Mouse (Mus musculus): ENCODE measurements around the gene Nfyc. TPM values are rescaled to one million over a fixed set of nuclear protein-coding genes. Genes with fewer than 3 reads are reported as not detected.

The Nfyc gene
- total RNA-seq, 1 experiment, result 62.0 TPM

DNA sequence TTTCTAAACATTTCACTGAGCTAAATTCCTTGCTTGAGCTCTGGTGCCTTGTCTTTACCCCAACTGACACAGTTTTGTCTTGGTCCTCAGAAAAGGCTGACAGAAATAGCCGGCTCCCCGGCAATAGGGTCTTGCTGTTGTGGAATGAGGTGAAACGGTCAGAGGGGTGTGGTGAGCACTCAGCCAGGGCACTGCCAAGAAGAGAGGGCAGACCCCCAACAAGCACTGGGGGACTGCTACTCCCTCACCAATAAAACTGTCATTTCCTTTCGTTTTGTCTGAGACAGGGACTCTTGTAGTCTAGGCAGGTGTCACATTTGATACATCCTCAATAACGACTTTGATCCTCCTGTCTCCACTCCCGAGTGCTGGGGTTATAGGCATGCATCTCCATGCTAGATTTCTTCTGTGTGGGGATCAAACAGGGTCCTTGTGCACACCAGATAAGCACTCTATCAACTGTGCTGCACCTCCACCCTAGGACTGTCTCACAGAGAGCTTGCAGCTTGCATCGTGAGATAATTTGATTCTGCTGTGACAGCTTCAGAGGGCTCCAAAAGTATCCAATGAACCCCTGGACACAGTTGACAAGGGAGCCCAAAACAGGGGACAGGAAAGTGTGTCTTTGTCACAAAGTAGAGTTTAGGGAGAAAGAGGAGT lies 13.2 kb upstream of the Nfyc start:
- Histone ChIP-seq H3K9ac (ENCODE audit: insufficient read depth, low read depth, low read length, poor library complexity, severe bottlenecking) (no peak overlapping the region), H3K9me3 (ENCODE audit: control insufficient read depth, insufficient read depth, low read depth, low read length) (no peaks in the 10 kb centered on the region), H3K4me1 (ENCODE audit: control insufficient read depth in 2 of 2, insufficient read depth in 2 of 2, low read length in 2 of 2, poor library complexity in 1 of 2) (peaks cover 0 to 2% of the 10 kb centered on the region in 2 experiments; a peak in 1 of 4 replicates), H3K27ac (ENCODE audit: insufficient read depth, low read depth, low read length, poor library complexity, severe bottlenecking) (no peak overlapping the region), H3K36me3 (ENCODE audit: control insufficient read depth, insufficient read depth, low read length, poor library complexity, severe bottlenecking) (no peaks in the 10 kb centered on the region), H3K4me3 (ENCODE audit: insufficient read depth in 1 of 2, low read depth in 1 of 2, low read length in 2 of 2, poor library complexity in 1 of 2, severe bottlenecking in 1 of 2) (no peak overlapping the region)
- TF ChIP-seq ZC3H11A (IDR thresholded peaks at IDR 0.05; ENCODE audit: borderline replicate concordance, low read depth, low read length) (no peak), ZNF384 (IDR thresholded peaks at IDR 0.05; ENCODE audit: low read depth, low read length) (no peak), CHD2 (IDR thresholded peaks at IDR 0.05; ENCODE audit: low read depth, low read length) (no peak), HCFC1 (IDR thresholded peaks at IDR 0.05; ENCODE audit: borderline replicate concordance, insufficient read depth, low read length) (no peak), MAFK (IDR thresholded peaks at IDR 0.05; ENCODE audit: insufficient read depth, low read depth, low read length) (no peak)
- DNase-seq (ENCODE audit: low read depth, low spot score), result no peak
- in situ Hi-C loops (cut with MboI; ENCODE audit: low sequenced_read_pairs in 2 of 2, unreplicated experiment in 2 of 2), result no loop called here

DNA sequence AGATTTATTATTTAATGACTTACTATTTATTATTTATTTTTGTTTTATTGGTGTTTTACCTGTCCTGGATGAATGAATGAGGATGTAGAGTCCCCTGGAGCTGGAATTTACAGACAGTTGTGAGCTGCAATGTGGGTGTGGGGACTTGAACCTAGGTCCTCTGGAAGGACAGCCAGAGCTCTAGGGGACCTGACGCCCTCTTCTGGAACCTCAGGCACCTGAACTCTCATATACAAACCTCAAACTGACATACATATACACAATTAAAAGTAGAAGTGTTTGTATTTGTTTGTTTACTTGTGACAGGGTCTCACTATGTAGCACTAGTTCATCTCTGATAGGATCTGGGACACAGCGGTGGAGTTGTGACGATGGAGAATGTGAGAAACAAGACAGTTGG lies 10.0 kb upstream of the Nfyc start:
- no peak overlapping the region for H3K27ac ChIP-seq (ENCODE audit: insufficient read depth, low read depth, low read length, poor library complexity, severe bottlenecking)
- no peak for TF ChIP-seq CHD2 (IDR thresholded peaks at IDR 0.05; ENCODE audit: low read depth, low read length)
- TF ChIP-seq MAFK (IDR thresholded peaks at IDR 0.05; ENCODE audit: insufficient read depth, low read depth, low read length), result no peak
- TF ChIP-seq HCFC1 (IDR thresholded peaks at IDR 0.05; ENCODE audit: borderline replicate concordance, insufficient read depth, low read length), result no peak
- no peak for TF ChIP-seq ZC3H11A (IDR thresholded peaks at IDR 0.05; ENCODE audit: borderline replicate concordance, low read depth, low read length)
- TF ChIP-seq ZNF384 (IDR thresholded peaks at IDR 0.05; ENCODE audit: low read depth, low read length), result no peak
- no peaks in the 10 kb centered on the region for H3K4me1 ChIP-seq (ENCODE audit: control insufficient read depth in 2 of 2, insufficient read depth in 2 of 2, low read length in 2 of 2, poor library complexity in 1 of 2)
- no peak for DNase-seq (ENCODE audit: low read depth, low spot score)
- H3K36me3 ChIP-seq (ENCODE audit: control insufficient read depth, insufficient read depth, low read length, poor library complexity, severe bottlenecking), result no peaks in the 10 kb centered on the region
- no peak overlapping the region for H3K9ac ChIP-seq (ENCODE audit: insufficient read depth, low read depth, low read length, poor library complexity, severe bottlenecking)
- in situ Hi-C loops (cut with MboI; ENCODE audit: low sequenced_read_pairs in 2 of 2, unreplicated experiment in 2 of 2), result no loop called here
- no peaks in the 10 kb centered on the region for H3K9me3 ChIP-seq (ENCODE audit: control insufficient read depth, insufficient read depth, low read depth, low read length)
- no peak overlapping the region for H3K4me3 ChIP-seq (ENCODE audit: insufficient read depth in 1 of 2, low read depth in 1 of 2, low read length in 2 of 2, poor library complexity in 1 of 2, severe bottlenecking in 1 of 2)

DNA sequence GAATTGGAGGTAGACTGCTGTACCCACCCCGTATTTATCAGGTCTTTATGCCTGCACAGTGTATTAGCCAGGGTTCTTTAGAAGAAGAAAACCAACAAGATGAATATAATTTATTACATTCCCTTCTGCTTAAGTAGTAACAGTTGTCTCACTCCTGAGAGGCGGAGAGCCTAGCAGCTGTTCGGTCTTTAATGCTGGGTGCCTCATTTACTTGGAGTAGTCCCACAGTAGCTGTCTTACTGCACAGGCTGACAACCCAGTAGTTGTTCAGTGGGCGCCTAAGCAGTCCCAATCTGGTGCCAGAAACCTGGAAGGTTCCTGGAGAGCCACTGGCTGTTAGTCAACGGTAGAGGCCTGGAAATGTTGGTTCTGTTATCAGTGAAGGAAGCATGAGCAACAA lies 605 bp downstream of the Nfyc start:
- Histone ChIP-seq H3K27ac (ENCODE audit: insufficient read depth, low read depth, low read length, poor library complexity, severe bottlenecking) (no peak overlapping the region), H3K4me1 (ENCODE audit: control insufficient read depth in 2 of 2, insufficient read depth in 2 of 2, low read length in 2 of 2, poor library complexity in 1 of 2) (no peaks in the 10 kb centered on the region), H3K9me3 (ENCODE audit: control insufficient read depth, insufficient read depth, low read depth, low read length) (no peaks in the 10 kb centered on the region), H3K9ac (ENCODE audit: insufficient read depth, low read depth, low read length, poor library complexity, severe bottlenecking) (no peak overlapping the region), H3K36me3 (ENCODE audit: control insufficient read depth, insufficient read depth, low read length, poor library complexity, severe bottlenecking) (no peaks in the 10 kb centered on the region), H3K4me3 (ENCODE audit: insufficient read depth in 1 of 2, low read depth in 1 of 2, low read length in 2 of 2, poor library complexity in 1 of 2, severe bottlenecking in 1 of 2) (no peak overlapping the region)
- TF ChIP-seq ZNF384 (IDR thresholded peaks at IDR 0.05; ENCODE audit: low read depth, low read length), result no peak
- no peak for DNase-seq (ENCODE audit: low read depth, low spot score)
- in situ Hi-C loops (cut with MboI; ENCODE audit: low sequenced_read_pairs in 2 of 2, unreplicated experiment in 2 of 2), result no loop called here

DNA sequence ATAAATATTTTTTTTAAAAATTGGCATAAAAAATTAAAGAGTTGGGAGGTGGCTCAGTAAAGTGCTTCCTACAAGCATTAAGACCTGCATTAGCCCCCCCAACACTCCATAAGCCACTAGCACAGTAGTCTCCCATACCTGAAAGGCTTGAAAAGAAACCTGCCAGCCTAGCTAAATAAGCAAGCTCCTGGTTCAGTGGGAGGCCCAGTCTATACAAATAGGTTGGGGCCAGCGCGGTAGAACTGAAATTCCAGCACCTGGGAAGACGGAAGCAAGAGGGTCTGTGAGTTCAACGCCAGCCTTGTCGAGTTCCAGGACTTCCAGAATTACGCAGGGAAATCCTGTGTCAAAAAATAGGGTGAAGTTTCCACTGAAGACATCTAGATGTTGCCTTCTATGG lies 5.0 kb downstream of the Nfyc start:
- peak overlapping the region; percentile 75 to 93; a peak in 2 of 4 replicates for H3K4me3 ChIP-seq (ENCODE audit: insufficient read depth in 1 of 2, low read depth in 1 of 2, low read length in 2 of 2, poor library complexity in 1 of 2, severe bottlenecking in 1 of 2)
- TF ChIP-seq CHD2 (IDR thresholded peaks at IDR 0.05; ENCODE audit: low read depth, low read length) (no peak), ZC3H11A (IDR thresholded peaks at IDR 0.05; ENCODE audit: borderline replicate concordance, low read depth, low read length) (no peak), ZNF384 (IDR thresholded peaks at IDR 0.05; ENCODE audit: low read depth, low read length) (no peak), MAFK (IDR thresholded peaks at IDR 0.05; ENCODE audit: insufficient read depth, low read depth, low read length) (no peak), HCFC1 (IDR thresholded peaks at IDR 0.05; ENCODE audit: borderline replicate concordance, insufficient read depth, low read length) (no peak)

More for the DNA sequence above, 5.0 kb downstream of the Nfyc start:
- Histone ChIP-seq H3K27ac (ENCODE audit: insufficient read depth, low read depth, low read length, poor library complexity, severe bottlenecking) (peak overlapping the region; percentile 55; the same call in 1 of the 2 replicates), H3K9ac (ENCODE audit: insufficient read depth, low read depth, low read length, poor library complexity, severe bottlenecking) (peak overlapping the region; percentile 71; the same call in 1 of the 2 replicates), H3K4me1 (ENCODE audit: control insufficient read depth in 2 of 2, insufficient read depth in 2 of 2, low read length in 2 of 2, poor library complexity in 1 of 2) (peaks cover 2 to 4% of the 10 kb centered on the region in 2 experiments; a peak in 2 of 4 replicates), H3K36me3 (ENCODE audit: control insufficient read depth, insufficient read depth, low read length, poor library complexity, severe bottlenecking) (no peaks in the 10 kb centered on the region), H3K9me3 (ENCODE audit: control insufficient read depth, insufficient read depth, low read depth, low read length) (no peaks in the 10 kb centered on the region)
- in situ Hi-C loops (cut with MboI; ENCODE audit: low sequenced_read_pairs in 2 of 2, unreplicated experiment in 2 of 2), result no loop called here
- DNase-seq (ENCODE audit: low read depth, low spot score), result no peak

All from ES-E14 (cell line).